Mouse (Mus musculus) liver, postnatal 0 days (tissue): Measurements from ENCODE around the gene Pdzk1ip1.

Source experiments
- CTCF ChIP-seq: sonication (generic); IDR thresholded peaks from 2 replicates; pipeline ENCODE4 v1.5.1; 2016; ENCODE audit warnings: antibody characterized with exemption, low read depth
- EP300 ChIP-seq: IDR thresholded peaks from 2 replicates; pipeline ENCODE4 v1.6.1; 2016; ENCODE audit warnings: antibody characterized with exemption, low read depth, mild to moderate bottlenecking

DNA sequence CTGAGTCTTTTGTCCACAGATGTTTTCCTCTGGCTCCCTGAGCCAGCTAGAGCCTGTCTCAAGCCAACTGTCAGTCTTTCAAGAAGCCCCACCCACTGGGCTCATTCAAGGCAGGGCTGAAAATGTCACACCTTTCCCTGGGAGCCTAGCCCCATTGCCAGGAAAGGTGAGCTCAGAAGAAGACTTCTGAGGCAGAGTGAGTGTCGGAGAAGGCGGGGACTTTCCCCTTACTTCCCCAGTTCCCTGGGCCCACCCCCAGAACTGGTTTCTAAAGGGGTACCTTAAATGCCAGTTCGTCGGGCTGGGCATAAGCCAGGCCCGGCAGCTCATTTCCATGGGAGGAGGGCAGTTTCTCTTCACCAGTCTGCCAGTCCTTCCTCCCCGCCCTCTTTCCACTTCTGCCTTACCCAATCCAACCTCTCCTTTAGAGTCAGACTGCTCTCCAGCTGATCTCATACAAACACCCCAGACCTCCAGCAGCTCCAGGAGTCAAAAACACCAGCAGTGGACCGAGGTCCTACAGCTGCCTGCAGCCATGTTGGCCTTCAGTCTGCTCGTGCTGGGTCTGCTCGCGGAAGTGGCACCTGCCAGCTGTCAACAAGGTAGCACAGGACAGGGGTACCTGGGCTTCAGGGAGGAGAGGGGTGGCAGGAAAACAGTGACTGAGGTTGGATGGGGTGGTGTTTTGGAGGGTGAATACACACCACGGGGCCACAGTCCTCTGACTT lies at the start of gene Pdzk1ip1:
- TF ChIP-seq EP300 (no peak), CTCF (no peak)
